Mouse (Mus musculus): Measurements from ENCODE around the gene Fxn.

The Fxn gene

GRCm38 (mm10) chr19:24293537-24293936 lies 13.1 kb upstream of the Fxn start:
- DNase-seq = no peak

- no peak for DNase-seq
Observed at GRCm38 (mm10) chr19:24284187-24284586, 3.8 kb upstream of the Fxn start.

GRCm38 (mm10) chr19:24281288-24281980 lies 1.0 kb upstream of the Fxn start:
- DNase-seq = no peak

- peak; percentile 81 for DNase-seq
Observed at GRCm38 (mm10) chr19:24279706-24280600, 452 bp downstream of the Fxn start.

GRCm38 (mm10) chr19:24278859-24279258 lies 1.5 kb downstream of the Fxn start:
- DNase-seq = no peak

- DNase-seq = no peak
Observed at GRCm38 (mm10) chr19:24274281-24274680, 6.1 kb downstream of the Fxn start.

GRCm38 (mm10) chr19:24271746-24272426 lies 8.5 kb downstream of the Fxn start:
- DNase-seq = peak; percentile 82

GRCm38 (mm10) chr19:24271326-24271725 lies 9.1 kb downstream of the Fxn start:
- DNase-seq = peak; percentile 23

- no peak for DNase-seq
Observed at GRCm38 (mm10) chr19:24268531-24268930, 11.9 kb downstream of the Fxn start.

GRCm38 (mm10) chr19:24266046-24266830 lies 14.2 kb downstream of the Fxn start:
- no peak for DNase-seq

GRCm38 (mm10) chr19:24264991-24265390 lies 15.4 kb downstream of the Fxn start:
- DNase-seq = peak; percentile 70

- no peak for DNase-seq
Observed at GRCm38 (mm10) chr19:24262736-24263135, 17.7 kb downstream of the Fxn start.

- DNase-seq = no peak
Observed at GRCm38 (mm10) chr19:24259390-24260351, 20.7 kb downstream of the Fxn start.

- no peak for DNase-seq
Observed at GRCm38 (mm10) chr19:24258368-24258767, 22.0 kb downstream of the Fxn start.

GRCm38 (mm10) chr19:24257962-24258361 lies 22.4 kb downstream of the Fxn start:
- DNase-seq = no peak

- no peak for DNase-seq
Observed at GRCm38 (mm10) chr19:24253657-24254260, 26.6 kb downstream of the Fxn start.

- DNase-seq = no peak
Observed at GRCm38 (mm10) chr19:24251869-24252268, 28.5 kb downstream of the Fxn start.

- DNase-seq = no peak
Observed at GRCm38 (mm10) chr19:24243340-24243739, 37.1 kb downstream of the Fxn start.

GRCm38 (mm10) chr19:24241799-24242546 lies 38.4 kb downstream of the Fxn start:
- DNase-seq = no peak

- no peak for DNase-seq
Observed at GRCm38 (mm10) chr19:24241271-24241670, 39.1 kb downstream of the Fxn start.

Measured in right cerebral cortex, postnatal 25 days (tissue).